9 mouse cellular contexts compared by ENCODE assay signal in the genomic region with DNA sequence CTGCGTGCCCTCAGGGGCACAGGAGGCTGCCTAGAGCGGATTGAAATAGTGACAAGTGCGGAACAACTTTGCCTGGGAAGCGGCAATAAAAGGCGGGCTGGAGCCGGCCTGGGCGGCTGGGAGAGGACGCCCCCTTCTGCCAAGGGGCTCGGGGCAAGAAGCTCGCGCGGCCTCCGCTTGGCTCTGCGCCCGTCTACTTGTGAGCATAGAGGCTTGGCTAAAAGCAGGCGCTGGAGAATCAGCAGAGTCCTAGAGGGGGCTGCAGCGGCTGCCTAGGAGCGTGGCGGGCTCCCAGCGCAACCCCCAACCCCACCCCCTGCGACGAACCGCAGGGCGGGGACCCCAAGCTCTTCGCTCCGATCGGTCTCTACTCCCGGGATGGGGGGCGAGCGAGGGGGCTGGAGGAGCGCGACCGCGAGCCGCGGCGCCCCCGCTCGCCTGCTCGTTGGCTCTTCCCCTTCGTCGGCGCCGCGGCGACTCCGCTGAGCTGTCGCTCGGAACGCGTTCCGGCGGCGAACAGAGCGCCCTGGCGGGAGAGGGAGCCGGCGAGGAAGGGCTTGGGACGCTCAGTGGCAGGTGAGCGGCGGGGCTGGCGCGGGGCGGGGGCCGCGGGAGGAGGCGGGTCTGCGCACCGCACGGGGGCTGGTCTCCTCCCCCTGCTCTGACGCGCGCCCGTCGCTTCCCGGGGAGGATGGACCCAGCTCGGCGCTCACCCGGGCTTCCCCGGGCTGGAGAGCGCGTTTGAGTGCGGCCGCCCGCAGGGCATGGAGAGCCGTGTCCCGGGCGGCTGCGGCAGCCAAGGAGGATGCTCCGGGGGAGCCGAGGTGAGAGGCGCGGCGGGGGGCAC.
DNase-seq lines count a peak whose midpoint lies in the region; ATAC-seq and TF ChIP-seq lines count a peak whose summit lies in the region.
"Had no signal": no experiment of that assay in that cellular context is flagged by ENCODE, and none has a peak within 500 bp of the region (broad histone marks: within the 10 kb centered on the region; RNA-seq: fewer than 3 reads in every experiment).

No protein-coding gene starts in this region.

- no peaks in the 10 kb centered on the region for H3K36me3 ChIP-seq in embryonic facial prominence, embryonic 15.5 days
- no peaks in the 10 kb centered on the region for H3K36me3 ChIP-seq in heart, embryonic 16.5 days (ENCODE audit: control insufficient read depth, insufficient read depth)
- H3K36me3 ChIP-seq in liver, embryonic 12.5 days = no peaks in the 10 kb centered on the region

- peak overlapping the region; percentile 93 for H3K4me2 ChIP-seq in embryonic facial prominence, embryonic 15.5 days (replicated peaks)
- peak overlapping the region; percentile 86 for H3K4me2 ChIP-seq in heart, embryonic 16.5 days (ENCODE audit: low read depth, low read length)
- peak overlapping the region; percentile 68 for H3K4me2 ChIP-seq in liver, embryonic 12.5 days

- peak; percentile 23 for DNase-seq in lung, adult 2 months
- DNase-seq in lung, postnatal 25 days (ENCODE audit: low spot score) = no peak
- peak; percentile 81 to 90 for DNase-seq in kidney, postnatal 36 days
- no peak for DNase-seq in adipocyte (ENCODE audit: low spot score)

- no peak for TF ChIP-seq CTCF in lung, adult 2 months (IDR thresholded peaks at IDR 0.05; ENCODE audit: insufficient read depth, low read length)
- TF ChIP-seq CTCF in olfactory bulb, adult 2 months (IDR thresholded peaks at IDR 0.05; ENCODE audit: insufficient read depth, low read depth, low read length) = peak; percentile 37; the same call in 1 of the 2 replicates

- no peaks in the 10 kb centered on the region; the same call in 1 of the 2 replicates for H3K4me1 ChIP-seq in lung, adult 2 months (ENCODE audit: control insufficient read depth, insufficient read depth, low read length)
- peaks cover 20% of the 10 kb centered on the region for H3K4me1 ChIP-seq in embryonic facial prominence, embryonic 15.5 days
- peaks cover 11% of the 10 kb centered on the region for H3K4me1 ChIP-seq in heart, embryonic 16.5 days (ENCODE audit: control insufficient read depth, insufficient read depth, low read length)
- H3K4me1 ChIP-seq in liver, embryonic 12.5 days = no peaks in the 10 kb centered on the region; the same call in 1 of the 2 replicates
- peaks cover 4% of the 10 kb centered on the region; the same call in 1 of the 2 replicates for H3K4me1 ChIP-seq in olfactory bulb, adult 2 months (ENCODE audit: control insufficient read depth, insufficient read depth, low read length)

- peaks cover 71% of the 10 kb centered on the region for H3K27me3 ChIP-seq in embryonic facial prominence, embryonic 15.5 days
- peaks cover 66% of the 10 kb centered on the region for H3K27me3 ChIP-seq in heart, embryonic 16.5 days (ENCODE audit: control insufficient read depth, insufficient read depth, low read length)
- peaks cover 68% of the 10 kb centered on the region for H3K27me3 ChIP-seq in liver, embryonic 12.5 days (replicated peaks)

- no peak for TF ChIP-seq POLR2A in lung, adult 2 months (IDR thresholded peaks at IDR 0.05; ENCODE audit: borderline replicate concordance, extremely low read depth, low read depth, low read length)
- peak; percentile 64 for TF ChIP-seq POLR2A in olfactory bulb, adult 2 months (IDR thresholded peaks at IDR 0.05; ENCODE audit: insufficient read depth, low read depth, low read length)

- no peaks in the 10 kb centered on the region for H3K9me3 ChIP-seq in embryonic facial prominence, embryonic 15.5 days (replicated peaks)
- no peaks in the 10 kb centered on the region for H3K9me3 ChIP-seq in heart, embryonic 16.5 days (replicated peaks; ENCODE audit: control insufficient read depth, low read length)
- H3K9me3 ChIP-seq in liver, embryonic 12.5 days (replicated peaks) = no peaks in the 10 kb centered on the region

- peak; percentile 83 for ATAC-seq in embryonic facial prominence, embryonic 15.5 days (ENCODE audit: insufficient number of reproducible peaks, low FRiP score, low TSS enrichment, low read depth)
- ATAC-seq in heart, embryonic 16.5 days (replicated peaks; ENCODE audit: extremely low read depth, insufficient read depth, low FRiP score) = peak; percentile 79
- peak; percentile 63 for ATAC-seq in liver, embryonic 12.5 days

- H3K9ac ChIP-seq in embryonic facial prominence, embryonic 15.5 days = peak overlapping the region; percentile 18
- H3K9ac ChIP-seq in heart, embryonic 16.5 days (ENCODE audit: low read length) = peak overlapping the region; percentile 56
- H3K9ac ChIP-seq in liver, embryonic 12.5 days = no peak overlapping the region

- no peak overlapping the region for H3K4me3 ChIP-seq in lung, adult 2 months (replicated peaks; ENCODE audit: extremely low read depth, low read depth, low read length)
- H3K4me3 ChIP-seq in embryonic facial prominence, embryonic 15.5 days (replicated peaks) = peak overlapping the region; percentile 66
- peak overlapping the region; percentile 62 for H3K4me3 ChIP-seq in heart, embryonic 16.5 days (ENCODE audit: low read length)
- peak overlapping the region; percentile 54 for H3K4me3 ChIP-seq in liver, embryonic 12.5 days
- peak overlapping the region; percentile 71 for H3K4me3 ChIP-seq in olfactory bulb, adult 2 months (ENCODE audit: insufficient read depth, low read depth, low read length)

- peak overlapping the region; percentile 17; the same call in 1 of the 2 replicates for H3K27ac ChIP-seq in embryonic facial prominence, embryonic 15.5 days (replicated peaks)
- no peak overlapping the region for H3K27ac ChIP-seq in heart, embryonic 16.5 days (ENCODE audit: low read length)
- H3K27ac ChIP-seq in liver, embryonic 12.5 days = no peak overlapping the region
- H3K27ac ChIP-seq in olfactory bulb, adult 2 months (ENCODE audit: insufficient read depth, low read depth, low read length) = peak overlapping the region; percentile 96
- H3K27ac ChIP-seq: macrophage had no signal

- 2% methylated on average over 92 of the region's 94 CpGs for WGBS in lung, adult 2 months
- under 1% methylated on average over 78 of the region's 94 CpGs for WGBS in embryonic facial prominence, embryonic 15.5 days
- under 1% methylated on average over 88 of the region's 94 CpGs for whole genome bisulfite sequencing in heart, embryonic 16.5 days
- 2% methylated on average over 56 of the region's 94 CpGs for WGBS in liver, embryonic 12.5 days (ENCODE audit: insufficient replicate concordance)
- 1% methylated on average over 86 of the region's 94 CpGs for WGBS in olfactory bulb, adult 2 months

Comparison
In these comparisons a context has a peak if more than half of its experiments do, and no peak if none do; other contexts are left out.
1. DNase-seq: peak in lung, adult 2 months (single experiment) and kidney, postnatal 36 days (2 of 2); none in lung, postnatal 25 days (single experiment) and adipocyte (single experiment).
2. H3K27ac ChIP-seq: peak in embryonic facial prominence, embryonic 15.5 days (single experiment) and olfactory bulb, adult 2 months (single experiment); none in heart, embryonic 16.5 days (single experiment) and liver, embryonic 12.5 days (single experiment).
3. Peak in every context shown above with its lines, with median percentiles within 50 percentile points of each other: ATAC-seq and H3K4me2 ChIP-seq.